14 mouse cellular contexts compared by ENCODE assay signal in genomic region chr1:130167260-130167659, GRCm38 (mm10).
A peak's percentile ranks its signal among the peaks of the same experiment; 100 is the strongest.
DNase-seq lines count a peak whose midpoint lies in the region; ATAC-seq and TF ChIP-seq lines count a peak whose summit lies in the region.
"Had no signal": no experiment of that assay in that cellular context is flagged by ENCODE, and none has a peak within 500 bp of the region (broad histone marks: within the 10 kb centered on the region; RNA-seq: fewer than 3 reads in every experiment).

No protein-coding gene starts in this region.

- no peaks in the 10 kb centered on the region for H3K36me3 ChIP-seq in heart, adult 2 months (ENCODE audit: control insufficient read depth, insufficient read depth, low read length)
- no peaks in the 10 kb centered on the region for H3K36me3 ChIP-seq in midbrain, embryonic 15.5 days (replicated peaks)
- H3K36me3 ChIP-seq: neural tube, embryonic 12.5 days had no signal

- intact Hi-C loops in heart, adult 2 months (cut with DNase I) = loop anchor here (5.0 to 10.0 kb wide), 2 partner anchors 185 to 208 kb away; no protein-coding TSS in a partner anchor

- TF ChIP-seq POLR2A in heart, adult 2 months (IDR thresholded peaks at IDR 0.05; ENCODE audit: insufficient read depth, low read depth, low read length) = no peak
- TF ChIP-seq POLR2A in lung, adult 2 months (IDR thresholded peaks at IDR 0.05; ENCODE audit: borderline replicate concordance, extremely low read depth, low read depth, low read length) = no peak
- TF ChIP-seq POLR2A in brain, embryonic 14.5 days (IDR thresholded peaks at IDR 0.05; ENCODE audit: borderline replicate concordance, extremely low read depth, insufficient read depth, insufficient read length, poor library complexity, severe bottlenecking) = no peak

- no peak overlapping the region for H3K9ac ChIP-seq in heart, adult 2 months (ENCODE audit: low read depth, low read length)
- no peak overlapping the region for H3K9ac ChIP-seq in midbrain, embryonic 15.5 days
- H3K9ac ChIP-seq: neural tube, embryonic 12.5 days had no signal

- H3K27ac ChIP-seq in heart, adult 2 months = no peak overlapping the region
- H3K27ac ChIP-seq in midbrain, embryonic 15.5 days = no peak overlapping the region
- H3K27ac ChIP-seq: neural tube, embryonic 12.5 days had no signal

- no peaks in the 10 kb centered on the region for H3K4me1 ChIP-seq in heart, adult 2 months (ENCODE audit: control insufficient read depth, insufficient read depth, low read length)
- no peaks in the 10 kb centered on the region for H3K4me1 ChIP-seq in lung, adult 2 months (ENCODE audit: control insufficient read depth, insufficient read depth, low read length)
- peaks cover 7% of the 10 kb centered on the region for H3K4me1 ChIP-seq in midbrain, embryonic 15.5 days
- H3K4me1 ChIP-seq: neural tube, embryonic 12.5 days had no signal

- H3K79me2 ChIP-seq in heart, adult 2 months (replicated peaks; ENCODE audit: control insufficient read depth, insufficient read depth, low read length) = no peaks in the 10 kb centered on the region

- WGBS in heart, adult 2 months = 59% methylated on average over 2 of the region's 2 CpGs
- 68% methylated on average over 2 of the region's 2 CpGs for WGBS in lung, adult 2 months
- WGBS in midbrain, embryonic 15.5 days = 71% methylated on average over 2 of the region's 2 CpGs

- TF ChIP-seq CTCF in heart, adult 2 months (IDR thresholded peaks at IDR 0.05) = peak; percentile 66
- TF ChIP-seq CTCF in lung, adult 2 months (IDR thresholded peaks at IDR 0.05; ENCODE audit: insufficient read depth, low read length) = 0 out of 2 replicates have a peak, but pooled peaks have one; percentile 2
- peak; percentile 46; the same call in 1 of the 2 replicates for TF ChIP-seq CTCF in brain, embryonic 14.5 days (IDR thresholded peaks at IDR 0.05; ENCODE audit: borderline replicate concordance, extremely low read depth, insufficient read depth, insufficient read length)

- no peak overlapping the region for H3K4me2 ChIP-seq in midbrain, embryonic 15.5 days
- H3K4me2 ChIP-seq: neural tube, embryonic 12.5 days had no signal

- H3K27me3 ChIP-seq in heart, adult 2 months (ENCODE audit: control insufficient read depth, insufficient read depth, low read length) = no peaks in the 10 kb centered on the region
- H3K27me3 ChIP-seq in midbrain, embryonic 15.5 days (replicated peaks) = no peaks in the 10 kb centered on the region
- H3K27me3 ChIP-seq: neural tube, embryonic 12.5 days had no signal

- H3K4me3 ChIP-seq in heart, adult 2 months = no peak overlapping the region
- H3K4me3 ChIP-seq in lung, adult 2 months (replicated peaks; ENCODE audit: extremely low read depth, low read depth, low read length) = no peak overlapping the region
- no peak overlapping the region for H3K4me3 ChIP-seq in midbrain, embryonic 15.5 days
- H3K4me3 ChIP-seq: erythroblast, embryonic 14.5 days; neural tube, embryonic 12.5 days had no signal

- ATAC-seq in midbrain, embryonic 15.5 days (replicated peaks) = no peak
- no peak for ATAC-seq in CD4-positive, CD25-positive, alpha-beta regulatory T cell, adult 4 months
- ATAC-seq: inflammation-experienced regulatory T-cells, adult 6 months had no signal

- no peak for TF ChIP-seq EP300 in heart, adult 2 months (IDR thresholded peaks at IDR 0.05; ENCODE audit: insufficient read depth, low read depth, low read length)

- no peaks in the 10 kb centered on the region for H3K9me3 ChIP-seq in midbrain, embryonic 15.5 days
- H3K9me3 ChIP-seq: neural tube, embryonic 12.5 days had no signal

- no peak for DNase-seq in heart, adult 2 months
- no peak for DNase-seq in heart, adult 11 months
- DNase-seq in lung, adult 2 months = no peak
- DNase-seq in lung, postnatal 25 days (ENCODE audit: low spot score) = no peak
- peak; percentile 40 for DNase-seq in brain, embryonic 14.5 days (ENCODE audit: low read depth)
- peak; percentile 43 for DNase-seq in retina, postnatal 1 day
- DNase-seq: lung, postnatal 4 days; right cerebral cortex, postnatal 25 days; thymus, adult 18-20 months had no signal

Comparison
In these comparisons a context has a peak if more than half of its experiments do, and no peak if none do; other contexts are left out.
1. DNase-seq: peak in brain, embryonic 14.5 days (single experiment) and retina, postnatal 1 day (single experiment); none in heart, adult 2 months (0 of 2), heart, adult 11 months (single experiment), lung, adult 2 months (single experiment) and lung, postnatal 25 days (single experiment).
2. CTCF ChIP-seq: peak in every context shown above with its lines; median percentile 66 in heart, adult 2 months; 46 in brain, embryonic 14.5 days; 2 in lung, adult 2 months.